Comparison of ENCODE assay signal across 8 mouse cellular contexts in the genomic region with DNA sequence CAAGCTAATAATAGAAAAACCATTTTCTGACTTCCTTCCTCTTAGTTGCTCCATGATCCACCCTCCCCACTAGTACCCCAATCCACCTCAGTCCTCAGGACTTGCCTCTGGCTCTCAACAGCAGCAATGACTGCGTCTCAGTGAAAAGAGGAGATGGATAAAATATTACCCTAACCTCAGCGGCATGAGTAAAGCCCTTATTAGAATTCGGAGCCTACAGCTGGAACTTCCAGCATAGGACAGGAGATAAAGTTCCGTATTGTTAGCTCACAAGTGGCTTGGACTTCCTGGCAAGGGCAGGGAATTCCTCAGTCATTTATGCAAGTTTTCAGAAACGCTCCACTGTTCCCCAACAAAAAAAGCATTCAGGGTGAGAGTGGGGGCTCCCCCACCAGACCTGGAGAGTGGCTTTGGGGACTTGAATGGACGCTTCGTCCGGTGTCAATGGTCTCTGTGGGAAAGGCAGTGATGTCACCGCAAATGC.
DNase-seq lines count a peak whose midpoint lies in the region; ATAC-seq and TF ChIP-seq lines count a peak whose summit lies in the region.

No protein-coding gene starts in this region.

- no peak for TF ChIP-seq POLR2A in cortical plate, adult 2 months (IDR thresholded peaks at IDR 0.05; ENCODE audit: extremely low read depth, insufficient read depth, low read length)

- TF ChIP-seq CTCF in cortical plate, adult 2 months (IDR thresholded peaks at IDR 0.05; ENCODE audit: extremely low read depth, insufficient read depth, low read length), result no peak
- TF ChIP-seq CTCF in liver, postnatal 0 days (IDR thresholded peaks at IDR 0.05; ENCODE audit: low read depth), result no peak

- no peaks in the 10 kb centered on the region for H3K9me3 ChIP-seq in kidney, embryonic 16.5 days (ENCODE audit: low read length)
- no peaks in the 10 kb centered on the region for H3K9me3 ChIP-seq in heart, embryonic 12.5 days (replicated peaks)
- H3K9me3 ChIP-seq in liver, postnatal 0 days (ENCODE audit: low read length), result no peaks in the 10 kb centered on the region

- H3K9ac ChIP-seq in kidney, embryonic 16.5 days (replicated peaks; ENCODE audit: low read length), result no peak overlapping the region
- H3K9ac ChIP-seq in heart, embryonic 12.5 days, result no peak overlapping the region
- H3K9ac ChIP-seq in liver, postnatal 0 days (replicated peaks), result no peak overlapping the region

- DNase-seq in kidney, adult 8-10 months, result no peak
- no peak for DNase-seq in liver, postnatal 0 days
- DNase-seq in adrenal gland, adult 2 months, result no peak
- DNase-seq in lung, postnatal 14 days, result no peak
- DNase-seq in cerebellum, adult 9-10 months, result no peak

- TF ChIP-seq EP300 in liver, postnatal 0 days (IDR thresholded peaks at IDR 0.05; ENCODE audit: low read depth), result no peak

- no peaks in the 10 kb centered on the region for H3K36me3 ChIP-seq in kidney, embryonic 16.5 days (ENCODE audit: insufficient read depth, low read length)
- no peaks in the 10 kb centered on the region for H3K36me3 ChIP-seq in heart, embryonic 12.5 days
- no peaks in the 10 kb centered on the region for H3K36me3 ChIP-seq in liver, postnatal 0 days (replicated peaks; ENCODE audit: insufficient read depth, low read length)

- 55% methylated on average over 9 of the region's 9 CpGs for WGBS in kidney, embryonic 16.5 days
- 46% methylated on average over 9 of the region's 9 CpGs for WGBS in heart, embryonic 12.5 days
- WGBS in liver, postnatal 0 days (ENCODE audit: insufficient replicate concordance), result 29% methylated on average over 9 of the region's 9 CpGs

- no peak overlapping the region for H3K4me3 ChIP-seq in kidney, embryonic 16.5 days (ENCODE audit: low read length)
- H3K4me3 ChIP-seq in cortical plate, adult 2 months (ENCODE audit: insufficient read depth, low read length), result no peak overlapping the region
- no peak overlapping the region for H3K4me3 ChIP-seq in heart, embryonic 12.5 days
- H3K4me3 ChIP-seq in liver, postnatal 0 days (ENCODE audit: low read depth, low read length), result no peak overlapping the region

- ATAC-seq in kidney, embryonic 16.5 days (ENCODE audit: low FRiP score, low TSS enrichment), result no peak
- no peak for ATAC-seq in heart, embryonic 12.5 days (ENCODE audit: insufficient number of reproducible peaks, low FRiP score)
- ATAC-seq in liver, postnatal 0 days, result no peak

- H3K4me1 ChIP-seq in kidney, embryonic 16.5 days (ENCODE audit: insufficient read depth, low read length), result no peaks in the 10 kb centered on the region
- peaks cover 3% of the 10 kb centered on the region; the same call in 1 of the 2 replicates for H3K4me1 ChIP-seq in cortical plate, adult 2 months (ENCODE audit: control insufficient read depth, insufficient read depth, low read length)
- H3K4me1 ChIP-seq in heart, embryonic 12.5 days (replicated peaks), result peaks cover 21% of the 10 kb centered on the region
- peaks cover 6% of the 10 kb centered on the region for H3K4me1 ChIP-seq in liver, postnatal 0 days (ENCODE audit: insufficient read depth)

- no peaks in the 10 kb centered on the region for H3K27me3 ChIP-seq in kidney, embryonic 16.5 days (ENCODE audit: insufficient read depth, low read length)
- no peaks in the 10 kb centered on the region for H3K27me3 ChIP-seq in heart, embryonic 12.5 days (replicated peaks)
- no peaks in the 10 kb centered on the region for H3K27me3 ChIP-seq in liver, postnatal 0 days (ENCODE audit: insufficient read depth, low read length)

- H3K4me2 ChIP-seq in kidney, embryonic 16.5 days (replicated peaks; ENCODE audit: low read depth, low read length), result no peak overlapping the region
- no peak overlapping the region for H3K4me2 ChIP-seq in heart, embryonic 12.5 days
- no peak overlapping the region for H3K4me2 ChIP-seq in liver, postnatal 0 days (ENCODE audit: low read depth, low read length)

- peak overlapping the region; percentile 75 for H3K27ac ChIP-seq in kidney, embryonic 16.5 days (ENCODE audit: low read length)
- peak overlapping the region; percentile 48; the same call in 1 of the 2 replicates for H3K27ac ChIP-seq in cortical plate, adult 2 months (ENCODE audit: insufficient read depth, low read length)
- peak overlapping the region; percentile 8; the same call in 1 of the 2 replicates for H3K27ac ChIP-seq in heart, embryonic 12.5 days (ENCODE audit: poor library complexity, severe bottlenecking)
- peak overlapping the region; percentile 9 for H3K27ac ChIP-seq in liver, postnatal 0 days (ENCODE audit: low read depth)

Comparison
In these comparisons a context has a peak if more than half of its experiments do, and no peak if none do; other contexts are left out.
1. H3K27ac ChIP-seq: peak in every context shown above with its lines; median percentile 75 in kidney, embryonic 16.5 days; 48 in cortical plate, adult 2 months; 9 in liver, postnatal 0 days; 8 in heart, embryonic 12.5 days.